Mouse (Mus musculus) myocyte (in vitro differentiated cells): ENCODE measurements at regions not wholly inside any gene's neighbourhood (a gene's known extent, or its start where the extent isn't known, plus 50 kb on each side); places are given as distances from the start of the nearest gene placed in this dataset.

ENCODE experiments used
- E2F4 ChIP-seq: IDR thresholded peaks from one replicate; pipeline ENCODE4 v1.6.1; 2011; ENCODE audit warnings: mild to moderate bottlenecking, control low read depth, moderate library complexity; ENCODE audit not compliant: insufficient read depth
- MAX ChIP-seq: IDR thresholded peaks from one replicate; pipeline ENCODE4 v1.6.1; 2011; ENCODE audit warnings: low read depth, mild to moderate bottlenecking, control low read depth
- MYOD1 ChIP-seq, 3 experiments: IDR thresholded peaks; one replicate each; pipeline ENCODE4 v1.6.1; 2011; ENCODE audit warnings: control low read depth in 2 of 3, low read depth in 2 of 3, mild to moderate bottlenecking in 2 of 3, moderate library complexity in 1 of 3; ENCODE audit not compliant: insufficient read length in 2 of 3, control insufficient read depth in 1 of 3
- POLR2A ChIP-seq: IDR thresholded peaks from one replicate; pipeline ENCODE4 v1.6.1; 2011; ENCODE audit warnings: low read depth, mild to moderate bottlenecking, control low read depth, moderate library complexity; ENCODE audit not compliant: insufficient read length
- TCF12 ChIP-seq: IDR thresholded peaks from one replicate; pipeline ENCODE4 v1.6.1; 2011; ENCODE audit warnings: mild to moderate bottlenecking, control low read depth; ENCODE audit not compliant: poor library complexity, insufficient read depth, severe bottlenecking
- USF1 ChIP-seq: IDR thresholded peaks from one replicate; pipeline ENCODE4 v1.6.1; 2011; ENCODE audit warnings: low read depth, mild to moderate bottlenecking, control low read depth, moderate library complexity

GRCm38 (mm10) chr1:90317902-90318301 lies 114.1 kb downstream of the Ackr3 start:
- TF ChIP-seq MAX: no peak
- TF ChIP-seq POLR2A: no peak
- no peak for TF ChIP-seq E2F4
- no peak for TF ChIP-seq TCF12
- TF ChIP-seq MYOD1 (IDR thresholded peaks at IDR 0.05; ENCODE audit: control insufficient read depth in 1 of 3, insufficient read length in 2 of 3, low read depth in 2 of 3): no peak
- no peak for TF ChIP-seq USF1
